Mouse (Mus musculus) heart, postnatal 25 days (tissue): ENCODE data around the gene Tnni1. TPM values are rescaled to one million over a fixed set of nuclear protein-coding genes. Genes with fewer than 3 reads are reported as not detected.

Experiments used
- DNase-seq: peaks from one replicate; pipeline ENCODE4 v3.0.0; 2022; ENCODE audit warnings: low spot score
- intact Hi-C: fragments of 180-260 bp; cut with DNase I; formaldehyde crosslinking; loops from one replicate; pipeline ENCODE4 v1.15.1; 2025
- total RNA-seq, 2 experiments: library from RNA; stranded (reverse); gene quantifications; 2 replicates each; pipeline ENCODE4 v1.2.3; 2021

The Tnni1 gene
- total RNA-seq, 2 experiments from 2014 or later, result 2.0 to 2.3 TPM

DNA sequence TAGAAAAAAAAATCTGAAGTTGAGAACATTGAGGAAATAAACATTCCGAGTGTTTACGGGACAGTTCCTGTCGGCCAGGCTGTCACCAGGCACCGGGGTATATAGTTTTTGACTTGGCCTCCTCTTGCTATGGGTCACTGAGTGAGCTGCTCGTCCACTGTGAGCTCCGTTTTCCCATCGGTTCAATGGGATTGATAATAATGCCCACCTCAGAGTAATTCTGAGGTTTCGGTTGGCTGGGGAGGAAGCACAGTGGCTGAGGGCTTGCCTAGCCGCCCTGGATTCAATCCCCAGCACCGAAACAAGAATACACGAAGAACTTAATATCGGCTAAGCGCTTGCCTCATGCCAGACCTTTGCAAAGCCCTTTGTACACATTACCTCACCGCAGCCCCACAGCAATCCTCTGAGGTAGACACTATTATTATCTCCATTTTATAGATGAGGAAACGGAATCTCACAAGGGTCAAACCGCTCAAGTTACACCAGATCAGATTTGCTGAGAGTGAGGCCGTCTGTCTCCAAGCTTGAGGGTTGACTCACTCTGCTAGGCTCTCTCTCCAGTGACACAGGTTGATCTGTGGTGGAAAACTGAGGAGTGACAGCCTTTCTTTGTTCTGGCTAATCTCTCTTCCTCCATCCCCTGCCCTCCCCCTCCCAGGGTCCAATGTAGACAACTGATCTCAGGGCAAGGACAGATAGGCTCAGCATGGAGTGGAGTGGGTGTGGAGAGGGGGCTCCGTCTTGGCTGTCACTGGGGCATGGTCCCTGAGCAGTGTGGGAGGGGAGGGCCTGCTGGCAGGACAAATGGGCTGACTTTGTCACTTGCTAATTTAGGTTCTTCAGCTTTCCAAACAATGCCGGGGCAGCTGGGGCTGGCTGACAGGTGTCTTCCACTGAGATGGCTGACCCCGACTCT, 15.2 kb downstream of the Tnni1 start:
- no peak for DNase-seq
- intact Hi-C loops, result no loop called here

DNA sequence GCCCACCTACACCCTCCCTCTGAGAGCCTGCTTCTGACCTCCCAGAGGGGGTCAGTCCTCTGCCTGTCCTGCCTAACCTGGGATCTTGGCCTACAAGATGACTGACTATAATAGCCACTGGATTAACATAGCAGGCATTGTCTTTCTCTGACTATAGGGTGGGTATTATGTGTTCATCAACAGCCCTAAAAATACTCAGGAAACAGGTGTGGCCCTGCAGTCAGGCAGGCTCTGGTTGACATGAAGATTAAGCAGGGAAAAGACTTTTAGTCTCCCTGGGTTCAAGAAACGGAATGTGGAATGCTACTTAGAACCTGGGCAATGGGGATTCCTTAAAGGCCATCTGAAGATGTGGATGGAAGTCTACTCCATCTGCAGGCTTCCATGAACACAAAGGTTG, 19.3 kb downstream of the Tnni1 start:
- no peak for DNase-seq
- intact Hi-C loops, result no loop called here

DNA sequence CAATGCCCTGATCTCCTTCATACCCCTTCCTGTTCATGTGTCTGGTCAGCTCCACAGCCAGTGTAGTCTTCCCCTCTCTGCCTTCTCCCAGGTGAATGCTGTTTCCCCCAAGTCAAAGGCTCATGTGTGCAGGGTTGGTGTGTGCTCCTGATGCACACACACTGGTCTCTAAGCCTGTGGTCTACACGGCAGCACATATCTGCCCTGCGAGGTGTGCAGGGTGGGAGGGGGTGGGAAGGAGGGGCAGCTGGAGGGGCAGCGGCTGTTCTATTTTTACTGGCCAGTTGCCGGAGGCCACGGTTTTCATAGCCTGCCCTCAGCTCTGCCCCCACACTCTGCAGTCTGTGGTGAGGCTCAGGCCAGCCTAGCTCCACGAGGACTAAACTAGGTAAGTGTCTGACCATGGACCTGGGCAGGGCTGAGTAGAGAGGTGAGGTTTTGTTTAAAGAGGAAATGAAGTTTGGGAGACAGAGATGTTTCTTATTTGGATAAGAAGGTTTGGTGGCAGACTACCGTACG, 19.9 kb downstream of the Tnni1 start:
- no peak for DNase-seq

DNA sequence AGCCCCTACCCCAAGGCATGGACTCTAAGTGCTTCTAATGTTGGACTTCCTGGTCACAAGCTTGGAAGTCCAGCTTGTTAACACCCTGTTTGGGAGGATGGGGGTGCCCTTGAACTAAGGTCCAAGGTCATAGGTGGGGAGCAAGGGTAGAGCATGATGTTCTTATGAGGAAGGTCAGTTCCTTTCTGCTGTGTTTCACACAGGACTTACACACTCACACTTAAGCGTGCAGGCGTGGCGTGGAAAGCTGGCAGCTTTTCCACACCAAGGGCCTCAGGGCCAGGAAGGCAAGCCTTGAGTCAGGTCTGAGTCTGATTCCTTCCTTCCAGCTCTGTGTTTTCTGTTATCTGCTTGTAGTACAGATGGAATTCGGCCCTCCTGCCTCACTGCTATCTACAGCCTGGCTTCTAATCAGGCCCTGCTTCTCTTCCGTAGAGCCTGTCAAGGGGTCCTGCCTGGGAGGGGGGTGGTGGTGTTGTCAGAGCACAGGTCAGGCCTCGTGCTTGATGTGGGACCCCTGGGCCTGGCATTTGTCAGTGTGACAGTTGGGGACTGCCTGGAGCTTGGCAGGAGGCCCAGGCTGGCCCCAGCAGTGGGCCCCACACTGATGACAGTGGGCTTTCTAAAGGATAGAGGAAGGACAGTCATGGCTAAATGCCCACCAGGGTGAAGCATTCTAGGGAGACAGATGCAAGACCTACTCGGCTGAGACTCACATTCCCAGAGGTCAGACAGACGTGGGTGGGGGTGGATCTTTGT, 21.1 kb downstream of the Tnni1 start:
- DNase-seq, result no peak
- intact Hi-C loops, result no loop called here

More for the DNA sequence above, 19.9 kb downstream of the Tnni1 start:
- intact Hi-C loops, result no loop called here

DNA sequence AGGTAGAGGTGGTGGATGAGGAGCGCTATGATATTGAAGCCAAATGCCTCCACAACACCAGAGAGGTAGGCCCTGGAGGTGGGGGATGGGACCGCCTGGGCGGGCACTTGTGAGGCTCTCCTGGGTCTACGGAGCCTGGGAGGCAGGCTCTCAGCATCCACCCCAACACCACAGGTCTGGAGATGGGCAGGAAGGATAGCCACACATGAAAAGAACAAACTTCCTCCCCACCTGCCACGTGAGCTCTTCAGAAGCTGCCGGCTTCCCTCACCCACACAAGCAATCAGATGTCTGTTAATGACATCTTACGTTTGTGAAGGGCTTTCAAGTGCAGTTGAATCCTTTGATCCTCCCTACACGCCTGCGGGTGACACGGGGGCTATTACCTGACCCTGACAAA, 28.3 kb downstream of the Tnni1 start:
- DNase-seq, result no peak
- intact Hi-C loops, result no loop called here

DNA sequence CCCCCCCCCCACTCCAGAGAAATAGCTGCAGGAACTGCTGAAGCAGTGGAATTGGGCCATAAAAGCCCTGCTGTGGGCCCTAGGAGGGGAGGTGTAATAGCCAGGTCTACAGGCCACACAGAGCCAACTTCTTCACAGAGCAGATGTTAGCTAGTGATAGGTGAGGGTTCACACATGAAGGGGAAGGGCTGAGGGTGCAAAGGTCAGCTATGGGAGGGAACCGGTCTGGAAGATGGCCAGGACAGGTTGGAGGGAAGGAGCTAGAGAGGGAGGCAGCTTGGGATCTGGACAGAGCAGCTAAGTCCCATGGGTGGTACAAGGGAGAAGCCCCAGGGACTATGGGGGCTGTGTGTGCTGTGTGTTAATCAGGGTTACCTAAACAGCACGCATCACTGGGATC, 30.9 kb downstream of the Tnni1 start:
- intact Hi-C loops, result no loop called here
- DNase-seq, result no peak

DNA sequence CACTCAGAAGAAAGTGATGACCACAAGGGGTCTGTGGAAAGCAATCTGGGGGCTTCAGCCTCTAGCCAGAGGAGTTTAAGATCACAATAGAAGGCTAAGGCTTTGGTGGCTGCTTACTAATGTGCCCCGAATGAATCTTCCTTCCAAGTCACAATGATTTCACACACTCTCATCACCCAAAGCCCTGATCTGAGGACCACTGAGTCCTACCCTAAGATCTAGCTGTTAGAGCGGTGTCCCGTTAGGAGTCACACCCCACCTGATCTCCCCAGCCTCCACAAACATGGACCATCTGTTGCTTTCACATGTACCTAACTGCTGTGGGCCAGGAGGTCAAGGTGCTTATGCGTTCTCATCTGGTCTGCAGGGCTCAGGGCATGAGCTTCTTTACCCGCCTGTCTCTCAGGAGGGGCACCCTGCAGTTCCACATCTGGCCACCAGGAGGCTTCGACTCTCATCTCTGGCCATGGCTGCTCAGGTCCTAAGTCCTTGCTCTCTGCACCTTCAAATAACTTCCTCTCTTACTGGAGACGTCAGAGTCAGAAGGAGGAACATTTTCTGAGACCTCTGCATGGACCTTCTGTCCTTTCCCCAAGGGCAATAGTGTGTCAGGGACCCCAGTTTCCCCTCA, 31.9 kb downstream of the Tnni1 start:
- peak; percentile 48 for DNase-seq
- intact Hi-C loops, result no loop called here

DNA sequence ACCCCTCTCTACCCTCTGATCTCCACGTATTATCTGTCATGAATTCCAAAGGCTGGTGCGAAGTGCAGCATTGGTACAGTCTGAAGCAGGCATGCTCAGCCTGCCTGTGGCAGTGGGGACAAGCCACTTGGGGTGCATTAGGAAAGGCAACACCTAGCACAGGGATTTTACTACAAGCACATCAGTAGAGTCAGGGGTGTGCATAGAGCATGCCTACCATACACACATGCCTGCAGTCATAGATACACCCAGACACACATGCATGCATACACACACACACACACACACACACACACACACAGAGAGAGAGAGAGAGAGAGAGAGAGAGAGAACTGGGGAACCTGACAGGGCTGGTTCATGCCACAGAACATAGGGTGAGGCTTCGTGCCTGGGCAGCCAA, 33.0 kb downstream of the Tnni1 start:
- DNase-seq, result no peak
- intact Hi-C loops, result loop anchor here (2.0 kb wide), 1 partner anchor 17 kb away; no protein-coding TSS in a partner anchor

DNA sequence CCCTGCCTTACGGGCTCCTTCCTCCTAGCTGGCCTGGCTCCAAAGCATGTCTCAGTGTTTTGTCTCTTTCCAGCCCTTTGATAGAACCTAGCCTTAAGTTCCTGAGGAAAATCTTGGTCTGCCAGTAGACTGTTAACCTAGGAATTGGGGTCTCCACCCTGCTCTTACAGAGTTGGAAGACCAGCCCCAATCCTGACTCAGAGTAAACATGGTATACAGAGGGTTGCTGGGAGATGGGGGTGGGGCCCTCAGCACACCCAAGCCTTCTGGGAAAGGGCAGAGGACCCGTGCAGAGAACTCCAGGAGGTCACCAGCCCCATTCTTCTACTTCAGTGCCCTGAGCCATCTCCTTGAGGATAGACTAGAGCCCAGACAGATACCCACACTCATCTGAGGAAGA, 33.4 kb downstream of the Tnni1 start:
- DNase-seq, result no peak
- intact Hi-C loops, result loop anchor here (2.0 kb wide), 1 partner anchor 16 kb away; no protein-coding TSS in a partner anchor

DNA sequence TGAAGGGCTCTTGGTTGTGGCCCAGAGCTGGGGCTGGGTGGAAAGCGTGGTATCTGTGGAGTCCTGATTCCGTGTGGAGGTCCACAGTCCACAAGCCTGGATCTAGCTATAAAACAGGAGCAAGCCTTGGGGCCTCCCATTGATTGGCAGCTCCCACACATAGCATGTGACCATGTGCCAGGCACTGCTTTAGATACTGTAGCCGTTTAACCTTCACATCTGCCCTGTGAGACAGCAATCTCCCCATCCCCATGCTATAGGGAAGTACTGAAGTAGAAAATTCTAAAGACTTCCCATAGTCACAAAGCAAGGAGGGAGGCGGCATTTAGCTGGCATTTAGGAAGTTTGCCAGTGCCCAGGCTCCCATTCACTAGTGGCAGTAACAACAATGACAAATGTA, 33.8 kb downstream of the Tnni1 start:
- no peak for DNase-seq
- intact Hi-C loops, result loop anchor here (2.0 kb wide), 1 partner anchor 16 kb away; no protein-coding TSS in a partner anchor

DNA sequence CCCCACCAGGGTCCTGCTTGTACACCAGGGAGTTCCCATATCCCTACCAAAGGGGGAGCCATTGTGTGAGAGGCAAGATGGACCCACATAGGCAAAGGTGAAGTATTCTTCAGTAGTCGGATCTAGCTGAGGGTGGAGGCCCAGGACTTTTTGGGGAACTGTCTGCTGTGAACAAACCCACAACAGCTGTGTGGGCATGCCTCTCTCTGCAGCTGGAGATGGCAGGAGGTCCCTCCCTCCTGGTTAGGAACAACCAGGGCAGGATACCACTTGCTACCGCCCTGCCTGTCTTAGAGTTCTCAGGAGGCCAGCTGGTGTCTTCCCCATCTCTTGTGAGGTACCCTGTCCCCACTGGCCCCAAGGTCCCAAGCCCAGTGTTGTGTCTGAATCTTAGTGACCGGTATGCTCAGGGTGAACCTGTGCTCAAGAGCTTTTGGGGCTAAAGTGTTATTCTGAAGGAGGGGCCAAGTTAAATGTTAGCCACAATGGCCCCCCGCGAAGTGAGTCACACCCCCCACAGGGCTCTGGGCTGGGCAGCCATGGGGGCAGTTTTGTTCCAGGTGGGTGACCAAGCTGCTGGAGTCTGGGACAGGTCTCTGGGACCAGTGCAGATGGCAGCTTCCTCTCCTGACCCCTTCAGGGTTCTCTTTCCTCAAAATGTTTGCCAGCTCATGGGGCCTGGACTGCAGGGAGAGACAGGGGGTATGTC, 34.6 kb downstream of the Tnni1 start:
- intact Hi-C loops, result loop anchor here (2.0 kb wide), 1 partner anchor 15 kb away; no protein-coding TSS in a partner anchor
- DNase-seq, result no peak

DNA sequence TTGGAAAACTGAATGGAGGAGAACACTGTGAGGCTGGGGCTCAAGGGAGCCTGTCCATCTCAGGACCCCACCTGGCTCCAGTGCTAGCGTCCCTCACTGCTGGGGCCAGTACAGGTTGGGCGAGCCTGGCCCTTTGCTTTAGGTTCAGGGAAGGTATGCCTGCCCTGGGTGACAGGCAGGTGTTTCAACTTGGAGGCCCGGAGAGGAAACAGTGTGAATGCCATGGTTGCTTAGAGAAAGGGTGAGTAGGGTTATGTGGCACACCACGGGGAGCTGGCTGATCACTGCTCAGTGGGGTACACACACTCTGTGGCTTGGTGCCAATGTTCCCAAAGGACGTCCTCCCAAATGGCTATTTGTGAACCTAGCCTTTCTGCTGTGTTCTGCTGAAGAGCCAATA, 35.3 kb downstream of the Tnni1 start:
- intact Hi-C loops, result no loop called here

DNA sequence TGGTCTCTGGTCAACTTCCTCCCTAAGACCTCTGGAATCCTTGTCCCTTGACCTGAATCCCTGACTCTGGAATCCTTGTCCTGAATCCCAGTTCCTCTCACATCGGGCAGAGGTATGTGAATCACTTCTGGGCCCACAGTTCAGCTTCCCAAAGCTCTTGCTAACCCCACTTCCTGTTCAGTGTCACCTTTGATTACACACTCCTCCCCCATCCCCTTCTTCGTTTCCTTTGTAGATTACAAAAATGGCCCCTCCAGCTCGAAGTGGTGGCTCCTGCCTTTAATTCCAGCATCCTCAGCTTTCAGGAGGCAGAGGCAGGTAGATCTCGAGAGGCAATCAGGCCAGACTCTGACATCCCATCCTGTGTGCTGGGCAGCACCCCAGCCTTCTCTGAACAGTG, 38.4 kb downstream of the Tnni1 start:
- intact Hi-C loops, result no loop called here
- DNase-seq, result no peak

More for the DNA sequence above, 35.3 kb downstream of the Tnni1 start:
- no peak for DNase-seq

DNA sequence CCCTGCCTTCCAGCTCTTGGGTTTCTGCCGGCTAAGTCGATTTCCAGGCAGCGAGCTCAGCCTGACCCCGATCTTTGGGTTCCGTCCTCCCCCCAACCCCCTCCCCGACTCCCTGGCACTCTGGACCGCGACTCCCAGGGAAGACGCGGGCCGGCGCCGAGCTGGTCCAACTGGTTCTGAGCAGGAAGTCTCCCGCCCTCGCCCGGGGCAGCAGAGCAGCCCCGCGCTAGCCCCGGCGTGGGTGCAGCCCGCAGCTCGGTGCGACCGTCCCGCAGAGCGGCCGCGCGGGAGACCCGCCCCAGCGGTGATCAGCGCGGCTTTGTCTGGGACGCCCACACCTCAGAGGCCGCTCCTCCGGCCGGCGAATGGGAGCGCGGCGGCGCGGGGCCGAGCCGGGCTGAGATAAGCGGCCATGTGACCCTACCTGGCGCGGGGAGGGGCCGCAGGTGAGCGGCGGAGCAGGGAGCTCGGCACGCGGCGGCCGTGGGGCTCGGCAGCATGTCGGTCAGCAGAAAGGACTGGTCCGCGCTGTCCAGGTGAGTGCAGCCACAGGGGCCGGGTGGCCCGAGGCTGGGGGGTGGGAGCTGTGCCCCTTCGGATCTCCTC, 39.4 kb downstream of the Tnni1 start, which contains the start of gene Lad1:
Lad1 (plus strand) TSS at position 118 of the 606 bp plus-strand sequence.
- DNase-seq, result no peak
- intact Hi-C loops, result no loop called here

DNA sequence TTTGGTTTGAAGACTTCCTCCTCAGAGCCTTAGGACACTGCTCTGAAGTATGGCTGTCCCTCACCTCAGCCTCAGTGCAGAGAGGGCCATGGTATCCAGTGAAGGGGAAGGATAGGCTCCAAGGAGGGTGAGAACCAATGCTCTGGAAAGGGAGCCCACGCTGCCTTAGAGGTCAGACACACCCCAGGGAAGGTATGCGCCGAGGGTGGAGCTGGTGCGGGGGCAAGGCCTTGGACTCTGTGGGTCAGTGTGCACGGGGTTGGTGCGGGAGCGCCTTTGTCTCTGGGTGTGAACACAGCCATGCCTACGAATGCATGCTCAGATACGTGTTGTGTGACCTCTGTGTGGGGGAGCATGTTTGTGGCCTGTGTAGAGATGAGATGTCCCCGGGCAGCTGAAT, 40.8 kb downstream of the Tnni1 start:
- intact Hi-C loops, result no loop called here
- DNase-seq, result no peak

DNA sequence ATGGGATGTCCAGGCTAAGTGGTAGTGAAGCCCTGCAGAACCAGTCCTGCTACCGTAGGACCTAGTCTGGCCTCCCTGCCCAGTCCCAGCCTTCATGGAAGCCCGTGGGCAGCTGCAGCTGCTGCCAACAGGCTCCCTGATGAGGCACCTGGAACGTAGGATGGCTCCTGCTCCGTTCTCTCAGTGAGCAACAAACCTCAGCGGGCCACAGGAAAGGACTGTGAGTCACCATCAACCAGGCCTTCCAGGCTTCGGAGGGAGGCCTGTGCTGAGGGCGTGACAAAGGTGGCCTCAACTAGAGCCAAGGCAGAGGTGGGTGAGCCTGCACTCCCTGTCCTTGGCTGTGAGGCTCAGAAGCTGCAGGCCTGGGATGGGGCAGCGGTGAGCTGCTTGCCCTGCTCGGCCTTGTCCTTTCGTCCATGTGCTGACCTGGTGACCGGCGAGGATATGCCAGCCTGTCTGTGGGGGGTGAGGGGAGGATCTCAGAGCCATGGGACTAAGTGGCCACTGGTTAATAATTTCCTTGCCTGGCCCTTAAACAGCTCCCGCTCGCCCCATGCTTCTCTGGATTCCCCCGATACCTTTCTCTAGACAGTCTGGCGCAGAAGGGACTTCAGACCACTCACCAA, 41.6 kb downstream of the Tnni1 start:
- intact Hi-C loops, result no loop called here
- DNase-seq, result no peak

DNA sequence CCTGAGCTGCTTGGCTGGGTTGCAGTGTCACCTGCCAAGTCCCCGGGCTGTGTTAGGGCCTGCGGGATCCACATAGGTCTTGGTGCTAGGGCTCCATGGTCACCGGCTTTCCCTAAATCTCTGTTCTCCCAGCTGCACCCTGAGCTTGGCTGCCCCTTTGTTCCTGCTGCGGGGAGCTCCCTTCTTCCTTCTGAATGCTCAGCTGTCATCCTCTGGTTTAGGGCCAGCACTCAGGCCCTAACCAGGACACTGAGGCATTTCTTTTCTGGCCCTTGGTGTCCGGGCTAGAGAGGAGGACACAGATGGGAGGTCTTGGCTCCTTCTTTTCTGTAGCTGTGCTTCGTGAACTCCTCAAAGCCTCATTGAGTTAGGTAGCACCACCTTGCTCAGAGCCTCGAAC, 42.5 kb downstream of the Tnni1 start:
- intact Hi-C loops, result no loop called here
- DNase-seq, result no peak

DNA sequence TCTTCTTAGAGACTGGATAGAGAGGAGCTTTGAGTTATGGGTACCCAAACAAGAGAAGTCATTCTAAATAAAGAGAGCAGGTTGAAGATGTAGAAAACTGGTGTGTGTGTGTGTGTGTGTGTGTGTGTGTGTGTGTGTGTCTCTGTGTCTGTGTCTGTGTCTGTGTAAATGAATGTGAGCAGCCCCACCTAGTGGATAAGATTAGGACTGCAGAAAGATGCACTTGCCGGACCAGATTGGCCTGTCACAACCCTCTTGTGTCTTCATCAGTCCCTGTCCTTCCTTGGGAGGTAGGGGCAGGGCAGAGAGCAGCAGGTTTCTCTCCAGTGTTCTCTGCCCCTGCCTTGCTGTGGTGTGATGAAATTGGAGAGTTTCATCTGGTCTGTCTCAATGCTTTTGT, 49.7 kb downstream of the Tnni1 start:
- intact Hi-C loops, result loop anchor here (2.0 kb wide), 1 partner anchor 16 kb away; no protein-coding TSS in a partner anchor
- DNase-seq, result no peak
